Mouse (Mus musculus) bone marrow macrophage, adult 2 months (primary cell): Measurements from ENCODE around the gene Trp73.

Experiments
- CTCF ChIP-seq: IDR thresholded peaks from 2 replicates; pipeline ENCODE4 v1.5.1; 2012; ENCODE audit warnings: low read depth, mild to moderate bottlenecking, low read length, moderate library complexity
- POLR2A ChIP-seq: IDR thresholded peaks from 2 replicates; pipeline ENCODE4 v1.6.1; 2012; ENCODE audit warnings: mild to moderate bottlenecking, low read depth, low read length, borderline replicate concordance

DNA sequence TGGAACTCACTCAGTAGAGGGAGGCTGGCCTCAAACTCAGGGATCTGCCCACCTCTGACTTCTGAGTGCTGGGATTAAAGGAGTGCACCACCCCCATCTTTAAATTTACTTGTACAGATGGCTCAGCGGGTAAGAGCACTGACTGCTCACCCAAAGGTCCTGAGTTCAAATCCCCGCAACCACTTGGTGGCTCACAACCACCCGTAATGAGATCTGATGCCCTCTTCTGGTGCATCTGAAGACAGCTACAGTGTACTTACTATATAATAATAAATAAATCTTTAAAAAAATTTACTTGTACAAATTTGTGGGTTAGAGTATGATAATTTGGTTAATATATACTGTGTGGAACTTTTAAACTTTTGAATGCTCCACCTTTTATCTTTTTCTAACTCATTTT, 4.7 kb upstream of the Trp73 start:
- TF ChIP-seq POLR2A (no peak), CTCF (no peak)
